Mouse (Mus musculus) cortical plate, adult 2 months (tissue): Measurements from ENCODE around the gene Sox13.
"Not testable (repeated sequence)": the region's sequence is repeated elsewhere in the genome, so short reads cannot be mapped to it uniquely, and the experiment has no call there.

Source experiments
- CTCF ChIP-seq: fragments of 200-500 bp; IDR thresholded peaks from 2 replicates; pipeline ENCODE4 v1.5.1; 2011; ENCODE audit warnings: mild to moderate bottlenecking, control low read depth, low read length; ENCODE audit not compliant: insufficient read depth; ENCODE audit errors: extremely low read depth
- POLR2A ChIP-seq: fragments of 200-500 bp; IDR thresholded peaks from 2 replicates; pipeline ENCODE4 v1.6.1; 2011; ENCODE audit warnings: mild to moderate bottlenecking, low read length, control low read depth; ENCODE audit not compliant: insufficient read depth; ENCODE audit errors: extremely low read depth

GRCm38 (mm10) chr1:133340403-133340802, 83.8 kb downstream of the Sox13 start:
- TF ChIP-seq CTCF, POLR2A: not testable (repeated sequence)
